Mouse (Mus musculus) R1 (cell line): ENCODE measurements at regions not wholly inside any gene's neighbourhood (a gene's known extent, or its start where the extent isn't known, plus 50 kb on each side); places are given as distances from the start of the nearest gene placed in this dataset.

Source experiments
- DNase-seq: peaks from one replicate; pipeline ENCODE4 v3.0.0-alpha.2; 2018; ENCODE audit warnings: low read depth, low spot score

DNA sequence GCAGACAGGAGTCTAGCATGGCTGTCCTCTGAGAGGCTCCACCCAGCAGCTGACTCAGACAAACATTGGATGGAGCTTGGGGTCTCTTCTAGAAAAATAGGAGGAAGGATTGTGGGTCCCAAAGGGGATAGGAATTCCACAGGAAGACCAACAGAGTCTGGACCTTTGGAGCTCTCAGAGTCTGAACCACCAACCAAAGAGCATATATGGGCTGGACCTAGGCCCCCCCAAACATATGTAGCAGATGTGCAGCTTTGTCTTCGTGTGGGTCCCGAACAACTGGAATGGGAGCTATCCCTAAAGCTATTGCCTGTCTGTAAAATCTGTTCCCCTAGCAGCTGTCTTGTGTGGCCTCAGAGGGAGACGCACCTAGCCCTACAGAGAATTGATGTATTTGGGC, 50.1 kb upstream of the Cpm start:
- DNase-seq = no peak

DNA sequence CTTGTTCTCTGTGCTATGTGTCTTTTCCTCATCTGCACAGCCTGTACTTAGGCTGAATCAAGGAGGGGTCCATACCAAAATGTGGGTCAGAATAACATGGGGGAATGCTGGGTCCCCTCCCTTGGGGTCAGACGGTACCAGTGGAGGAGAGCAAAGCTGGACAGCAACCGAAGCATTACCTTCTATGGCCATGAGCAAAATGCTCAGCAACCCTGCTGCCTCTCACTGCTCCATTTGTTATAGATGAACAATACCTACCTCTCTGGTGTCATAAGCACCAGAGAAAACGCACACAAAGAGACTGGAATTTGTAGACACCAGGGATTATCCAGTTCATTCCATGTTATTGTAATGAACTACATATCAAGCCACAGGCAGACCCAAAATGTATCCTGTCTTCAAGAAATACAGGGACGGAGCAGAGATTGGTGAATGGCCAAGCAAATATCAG, 50.6 kb upstream of the Cpm start:
- no peak for DNase-seq

DNA sequence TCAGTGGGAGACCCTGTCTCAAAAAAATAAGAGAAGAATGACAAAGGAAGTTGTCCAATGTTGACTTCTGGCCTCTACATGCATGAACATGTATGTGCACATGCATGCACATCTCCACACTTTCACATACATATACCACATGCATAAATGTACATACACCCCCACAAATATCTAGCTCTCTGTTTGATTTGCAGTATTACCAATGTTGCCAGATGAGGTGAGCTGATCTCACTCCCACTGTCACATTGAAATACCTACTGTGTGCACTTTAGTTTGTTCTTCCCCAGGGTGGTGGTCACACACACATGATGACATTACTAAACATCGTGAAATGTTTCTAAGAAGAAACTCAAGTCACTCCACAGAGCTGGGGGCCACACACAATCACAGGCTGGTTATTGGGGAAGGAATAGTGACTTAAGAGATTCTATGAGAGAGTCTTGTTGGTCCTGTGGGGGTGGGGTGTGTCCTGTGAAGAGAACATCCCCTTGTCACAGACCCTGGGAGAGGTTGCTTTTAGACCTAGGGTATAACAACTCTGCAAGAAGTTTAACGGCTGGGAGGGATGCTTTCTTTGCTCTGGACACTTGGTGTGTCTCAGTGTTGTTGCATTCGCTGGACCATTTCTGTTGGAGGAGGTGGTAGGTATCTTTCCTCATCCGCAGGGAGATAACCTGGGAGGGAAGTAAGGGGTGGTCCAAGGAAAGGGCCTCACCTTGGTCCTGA, 51.2 kb upstream of the Cpm start:
- no peak for DNase-seq

- DNase-seq = no peak
Measured at GRCm38 (mm10) chr10:117576881-117577730, 52.2 kb upstream of the Cpm start.

GRCm38 (mm10) chr10:117576154-117576859, 53.0 kb upstream of the Cpm start:
- DNase-seq = no peak

- no peak for DNase-seq
Measured at GRCm38 (mm10) chr10:117575404-117576153, 53.7 kb upstream of the Cpm start.

DNA sequence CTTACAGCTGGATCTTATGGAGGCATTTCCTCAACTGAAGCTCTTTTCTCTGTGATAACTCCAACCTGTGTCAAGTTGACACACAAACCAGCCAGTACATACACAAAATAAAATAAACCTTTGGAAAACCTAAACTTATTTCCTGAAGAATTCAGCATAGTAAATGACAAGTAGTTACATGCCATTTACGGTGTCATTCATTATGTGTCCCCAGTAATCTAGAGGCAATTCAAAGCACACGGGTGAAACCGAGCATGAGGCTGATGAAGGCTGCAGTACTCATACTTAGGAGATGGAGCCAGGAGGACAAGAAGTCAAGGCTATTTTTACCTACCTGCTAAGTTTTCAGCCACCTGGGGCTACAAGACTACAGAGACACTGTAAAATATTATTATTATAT, 54.4 kb upstream of the Cpm start:
- no peak for DNase-seq

DNA sequence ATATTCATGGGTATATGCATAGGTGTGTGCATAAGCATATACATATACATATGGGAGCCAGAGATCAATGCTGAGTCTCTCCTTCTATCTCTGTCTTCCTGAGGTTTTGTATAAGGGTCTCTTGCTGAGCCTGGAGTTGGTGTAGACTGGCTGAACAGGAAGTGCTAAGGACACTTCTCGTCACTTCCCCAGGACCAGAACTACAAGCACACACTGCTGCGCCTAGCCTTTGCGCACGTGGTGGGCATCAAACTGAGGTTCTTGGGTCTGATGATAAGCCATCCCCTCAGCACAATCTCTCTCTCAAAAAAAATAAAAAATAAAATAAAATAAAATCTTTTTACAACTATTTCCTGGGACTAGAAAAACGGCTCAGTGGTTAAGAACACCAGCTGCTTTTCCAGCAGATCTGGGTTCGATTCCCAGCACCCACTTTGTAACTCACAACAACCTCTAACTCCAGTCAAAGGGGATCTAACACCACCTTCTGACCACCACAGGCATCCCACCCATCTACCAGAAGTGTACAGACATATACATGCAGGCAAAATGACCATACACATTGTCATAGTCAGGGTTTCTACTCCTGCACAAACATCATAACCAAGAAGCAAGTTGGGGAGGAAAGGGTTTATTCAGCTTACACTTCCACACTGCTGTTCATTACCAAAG, 55.1 kb upstream of the Cpm start:
- DNase-seq = no peak

- no peak for DNase-seq
Measured at GRCm38 (mm10) chr10:117573596-117573850, 55.8 kb upstream of the Cpm start.

DNA sequence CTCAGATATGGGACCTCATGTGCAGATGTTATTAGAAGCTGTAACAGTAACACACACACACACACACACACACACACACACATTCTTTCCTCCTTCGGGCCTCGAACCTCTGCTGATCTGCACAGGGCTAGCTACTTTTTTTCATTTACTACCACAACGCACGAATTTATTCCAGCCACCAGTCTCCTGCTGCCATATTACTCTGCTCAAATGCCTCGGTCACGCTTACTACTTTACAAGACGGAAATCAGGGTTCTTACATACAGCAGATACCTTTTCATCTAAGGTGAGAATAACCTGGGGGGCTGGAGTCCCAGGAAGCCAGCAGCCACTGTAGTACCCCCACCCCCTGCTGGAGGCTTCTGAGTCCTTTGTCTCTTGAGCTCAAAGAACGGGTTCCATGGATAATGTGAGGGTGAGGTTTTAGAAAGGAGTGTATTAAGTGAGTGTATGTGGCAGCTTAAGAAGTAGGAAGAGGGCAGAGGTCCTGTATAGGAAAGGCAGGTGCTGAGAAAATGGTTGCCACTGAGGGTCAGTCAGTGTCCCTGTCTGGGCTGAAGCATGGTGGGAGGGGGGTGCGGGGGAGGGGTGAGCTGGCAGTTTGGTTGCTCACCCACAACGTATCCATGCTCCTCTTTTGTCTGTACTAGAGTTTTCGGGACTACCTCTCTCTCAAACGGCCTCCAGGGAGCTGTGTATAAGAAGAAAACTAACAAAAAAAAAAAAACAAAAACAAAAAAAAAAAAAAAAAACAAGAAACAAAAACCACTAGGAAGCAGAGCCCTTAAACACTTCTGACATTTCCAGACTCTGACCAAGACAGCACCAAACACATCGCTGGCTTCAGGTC, 56.3 kb upstream of the Cpm start:
- no peak for DNase-seq

DNA sequence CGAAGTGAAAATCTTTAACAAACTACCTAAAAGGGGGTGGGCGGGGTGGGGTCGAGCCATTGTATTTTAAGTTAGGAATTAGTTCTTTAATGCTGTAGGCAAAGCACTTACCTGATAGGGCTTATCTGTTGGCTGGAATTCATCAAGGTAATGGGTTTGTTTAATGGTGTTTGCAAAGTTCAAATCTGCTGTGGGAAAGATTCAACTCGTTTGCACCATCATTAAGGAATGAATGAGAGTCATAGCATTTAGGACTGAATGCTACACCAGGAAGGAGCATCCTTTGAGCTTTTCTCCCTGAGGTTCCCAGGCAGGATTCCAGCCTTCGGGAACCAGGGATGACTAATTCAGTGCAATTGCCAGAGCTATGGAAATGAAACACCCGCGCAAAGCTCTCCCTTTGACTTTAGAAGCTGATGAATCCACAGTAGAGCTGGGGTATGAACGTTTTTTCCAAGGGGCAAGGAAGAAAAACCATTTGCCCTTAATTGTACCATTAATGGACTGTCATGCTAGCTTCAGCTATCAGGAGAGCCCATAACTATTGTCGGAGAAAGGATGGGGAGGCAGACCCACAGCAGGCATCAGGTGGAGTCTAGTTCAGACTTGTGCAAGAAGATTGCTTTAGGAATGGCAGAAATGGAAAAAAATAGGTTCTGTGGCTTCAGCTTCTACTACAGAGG, 57.3 kb upstream of the Cpm start:
- no peak for DNase-seq

DNA sequence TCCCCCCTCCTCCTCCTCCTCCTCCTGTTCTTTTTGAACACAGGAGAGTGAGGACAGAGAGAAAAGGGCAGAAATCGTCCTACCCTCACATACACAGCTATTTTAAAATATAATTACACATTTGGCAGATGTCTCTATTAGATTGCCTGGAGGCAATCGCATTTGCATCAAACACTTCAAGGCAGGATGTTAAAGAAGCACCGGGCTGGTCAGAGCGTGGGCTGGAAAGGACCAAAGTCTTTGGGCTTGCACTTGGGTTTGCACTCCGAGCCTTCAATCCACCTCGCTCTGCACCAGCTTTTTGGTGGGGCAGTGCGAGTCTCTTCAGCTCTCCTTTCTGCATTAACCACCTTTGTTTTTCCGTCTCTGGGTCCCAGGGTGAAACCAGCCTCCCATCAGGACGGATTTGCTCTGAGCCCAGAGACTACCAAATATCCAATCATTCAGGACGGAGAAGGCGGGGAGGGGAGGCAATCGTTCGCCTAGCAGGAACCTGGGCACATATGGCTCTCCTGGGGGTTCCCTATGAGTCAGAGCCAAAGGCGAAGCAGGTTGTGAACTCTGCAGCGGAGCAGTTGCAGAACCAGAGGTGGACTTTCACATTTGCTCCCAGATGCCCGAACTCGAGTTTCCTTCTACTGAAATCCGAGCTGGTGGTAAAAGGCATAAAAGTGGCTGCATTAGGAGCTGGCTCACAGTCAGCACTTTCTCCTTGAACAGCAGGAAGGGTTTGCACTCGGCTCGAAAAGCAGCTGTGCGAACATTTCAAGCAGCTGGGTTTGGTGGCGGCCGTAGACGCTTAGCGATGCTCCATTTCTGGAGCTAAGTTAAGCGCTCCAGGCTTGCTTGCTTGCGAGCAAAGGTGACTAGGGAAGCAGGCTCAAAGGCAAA, 58.1 kb upstream of the Cpm start:
- peak; percentile 47 for DNase-seq

- no peak for DNase-seq
Measured at GRCm38 (mm10) chr10:117570091-117570970, 59.0 kb upstream of the Cpm start.

DNA sequence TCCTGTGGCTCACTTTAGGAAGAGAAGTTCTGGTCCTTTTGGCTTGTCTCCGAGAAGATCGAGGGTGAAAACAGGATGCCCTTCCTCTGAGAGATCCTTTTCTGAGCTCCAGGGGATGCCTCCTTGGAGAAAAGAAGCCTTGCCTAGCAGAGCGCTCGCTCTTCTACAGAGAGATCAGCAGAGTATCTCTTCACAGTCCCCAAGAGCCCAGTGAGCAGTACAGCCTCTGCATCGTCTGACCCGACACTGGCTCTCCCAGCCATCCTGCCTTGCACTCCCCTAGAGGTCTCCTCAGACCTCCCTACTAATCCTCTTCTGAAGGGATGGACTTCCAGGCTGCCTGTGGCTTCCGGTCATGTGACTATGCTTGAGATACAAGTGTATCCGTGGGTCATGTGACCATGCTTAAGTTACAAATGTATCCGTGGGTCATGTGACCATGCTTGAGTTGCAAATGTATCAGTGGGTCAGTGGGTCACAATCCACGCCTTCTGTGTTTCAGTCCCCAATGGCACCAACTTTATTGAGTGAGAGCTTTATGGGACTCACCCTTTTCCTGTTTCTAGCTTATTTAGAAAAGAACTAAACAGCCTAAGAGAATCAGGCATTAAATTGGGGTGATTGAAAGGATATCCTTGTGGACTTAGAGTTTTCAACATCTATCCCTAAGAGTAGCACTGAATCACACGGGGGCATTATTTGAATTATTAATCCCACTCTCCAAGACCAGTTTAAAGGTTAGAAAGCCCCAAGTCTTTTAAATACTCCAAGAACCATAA, 59.8 kb upstream of the Cpm start:
- no peak for DNase-seq

DNA sequence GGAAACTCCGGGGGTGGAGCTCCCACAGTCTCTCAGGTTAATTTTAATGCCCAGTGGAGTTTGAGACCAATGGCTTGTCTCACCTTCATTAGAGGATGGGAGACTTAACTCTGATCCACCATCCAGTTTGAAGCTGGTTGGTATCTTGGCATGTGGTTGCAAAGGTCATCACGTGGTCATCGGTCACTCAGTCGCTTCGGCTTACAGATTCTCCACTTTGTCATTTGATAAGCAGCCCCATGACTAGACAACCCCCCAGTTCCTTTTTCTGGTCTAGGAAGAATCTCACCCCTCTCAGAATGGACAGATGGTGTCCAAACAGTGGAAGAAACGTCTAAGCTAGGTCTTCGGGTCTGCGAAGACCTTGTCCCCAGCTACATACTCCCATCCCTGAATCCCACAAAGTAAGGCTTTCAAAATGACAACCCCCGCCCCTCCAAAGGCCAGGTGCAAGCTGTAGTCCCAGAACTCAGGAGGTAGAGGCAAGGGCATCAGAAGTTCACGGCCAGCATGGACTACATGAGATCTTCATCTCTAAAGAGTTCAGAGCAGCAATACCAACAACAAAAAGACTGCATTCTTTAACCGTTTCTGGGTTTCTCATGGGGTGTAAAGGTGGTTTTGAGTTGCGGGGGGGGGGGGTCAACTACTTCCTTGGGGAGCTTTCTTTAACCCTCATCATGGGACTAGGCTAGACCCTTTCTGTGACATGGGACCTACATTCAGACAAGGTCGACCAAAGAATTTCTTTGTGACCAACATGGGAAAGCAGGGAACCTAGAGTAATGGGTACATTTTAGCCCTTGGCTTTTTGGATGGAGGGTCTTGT, 60.6 kb upstream of the Cpm start:
- DNase-seq = no peak

- DNase-seq = no peak
Measured at GRCm38 (mm10) chr10:117568138-117568387, 61.2 kb upstream of the Cpm start.
